Mouse (Mus musculus): ENCODE measurements around the gene 4930470P17Rik.
"Not testable (repeated sequence)": the region's sequence is repeated elsewhere in the genome, so short reads cannot be mapped to it uniquely, and the experiment has no call there.

4930470P17Rik gene

DNA sequence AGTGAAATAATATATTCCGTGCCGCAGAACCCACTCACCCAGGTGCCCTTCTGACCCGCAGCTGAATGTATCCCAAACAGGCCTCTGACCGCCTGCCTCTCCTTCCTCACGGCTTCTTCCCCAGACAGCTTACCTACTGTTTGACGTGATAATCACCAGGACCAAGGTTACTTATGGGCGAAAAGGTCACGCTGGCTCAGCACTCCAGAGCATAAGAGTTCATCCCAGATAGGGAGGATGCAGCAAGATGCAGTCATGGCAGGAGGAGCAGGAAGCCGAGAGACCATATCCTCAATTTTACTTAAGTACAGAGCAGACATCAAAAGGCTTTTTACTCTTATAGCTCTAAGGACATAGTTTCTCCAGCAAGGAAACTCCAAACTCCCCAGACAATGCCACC lies at the start of gene 4930470P17Rik:
TSS of gene 4930470P17Rik (minus strand) at position 101 of the 400 bp plus-strand sequence.
- no peak for DNase-seq (ENCODE audit: low read depth, low spot score)

DNA sequence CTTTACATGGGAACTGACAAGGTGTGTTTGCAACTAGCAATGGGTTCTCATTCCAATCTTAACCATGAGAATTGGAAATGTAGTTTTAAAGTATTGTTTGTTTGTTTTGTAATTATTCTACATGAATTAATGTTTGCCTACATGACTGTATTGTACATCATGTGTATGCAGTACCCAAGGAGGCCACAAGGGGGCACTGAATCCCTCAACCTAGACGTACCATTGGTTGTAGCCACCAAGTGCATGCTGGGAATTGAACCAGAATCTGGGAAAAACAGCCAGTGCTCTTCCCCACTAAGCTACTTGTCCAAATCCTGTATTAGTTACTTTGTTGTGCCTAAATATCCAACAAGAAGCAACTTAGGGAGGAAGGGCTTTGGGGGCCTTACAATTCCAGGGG lies 49.7 kb upstream of the 4930470P17Rik start:
- DNase-seq (ENCODE audit: low read depth, low spot score): no peak

- no peak for DNase-seq (ENCODE audit: low read depth, low spot score)
Measured at GRCm38 (mm10) chr2:170648542-170648941, 46.7 kb upstream of the 4930470P17Rik start.

DNA sequence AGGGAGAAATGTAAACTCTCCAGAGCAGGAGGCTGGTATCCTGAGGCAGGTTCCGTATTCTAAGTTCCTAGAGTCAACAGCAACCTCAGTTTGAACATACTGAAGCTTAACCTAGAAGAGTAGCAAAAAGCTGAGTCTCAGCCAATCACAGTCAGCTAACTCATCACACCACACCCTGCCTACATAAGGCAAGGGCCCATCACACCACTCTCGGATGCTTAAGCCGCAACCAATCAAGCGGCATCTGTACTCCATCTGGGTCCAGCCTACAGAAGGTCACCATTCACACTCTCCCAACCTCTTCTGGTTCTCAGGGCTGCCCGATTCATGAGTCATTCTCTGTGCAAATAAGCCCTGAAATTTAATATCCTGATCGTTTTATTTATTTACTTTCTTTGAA lies 44.4 kb upstream of the 4930470P17Rik start:
- DNase-seq (ENCODE audit: low read depth, low spot score): no peak

DNA sequence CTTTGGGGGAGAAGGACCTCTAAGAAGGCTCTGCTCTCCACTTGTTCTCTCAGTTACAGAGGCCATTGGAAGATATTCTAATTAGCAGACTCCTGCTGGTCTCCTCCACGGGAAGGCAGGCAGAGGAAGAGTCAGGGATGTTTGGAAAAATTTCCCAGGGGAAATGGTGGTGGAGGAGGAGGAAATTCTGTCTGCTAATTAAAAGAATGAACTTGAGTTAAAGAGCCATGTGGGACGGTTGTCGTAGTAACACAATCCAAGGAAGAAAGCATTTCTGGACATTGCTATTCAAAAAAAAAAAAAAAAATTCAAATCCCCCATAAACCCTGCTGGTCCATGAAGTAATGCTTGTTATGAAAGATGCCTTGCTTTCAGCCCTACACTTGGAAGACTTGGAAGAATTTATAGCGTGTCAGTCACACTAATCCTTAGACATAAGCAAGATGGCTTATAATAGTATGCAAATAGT lies 40.6 kb upstream of the 4930470P17Rik start:
- DNase-seq (ENCODE audit: low read depth, low spot score): no peak

DNA sequence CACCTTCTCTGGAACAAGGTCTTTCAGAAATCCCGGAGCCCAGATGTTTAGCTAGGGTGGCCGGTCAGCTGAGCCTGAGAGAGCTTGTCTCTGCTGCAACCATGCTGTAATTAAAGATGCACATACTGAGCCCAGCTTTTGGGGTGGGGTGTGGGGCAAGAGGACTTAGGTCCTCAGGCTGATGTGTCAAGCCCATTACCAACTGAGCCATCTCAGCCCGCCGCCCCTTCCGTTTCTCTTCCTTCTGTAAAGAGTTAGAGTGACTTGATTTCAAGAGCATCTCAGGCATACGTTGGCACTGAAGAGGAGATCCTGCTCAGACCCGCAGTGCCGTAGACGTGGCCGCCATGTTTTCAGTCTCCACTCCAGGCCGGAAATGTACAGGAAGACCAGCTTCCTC lies 38.5 kb upstream of the 4930470P17Rik start:
- no peak for DNase-seq (ENCODE audit: low read depth, low spot score)

DNA sequence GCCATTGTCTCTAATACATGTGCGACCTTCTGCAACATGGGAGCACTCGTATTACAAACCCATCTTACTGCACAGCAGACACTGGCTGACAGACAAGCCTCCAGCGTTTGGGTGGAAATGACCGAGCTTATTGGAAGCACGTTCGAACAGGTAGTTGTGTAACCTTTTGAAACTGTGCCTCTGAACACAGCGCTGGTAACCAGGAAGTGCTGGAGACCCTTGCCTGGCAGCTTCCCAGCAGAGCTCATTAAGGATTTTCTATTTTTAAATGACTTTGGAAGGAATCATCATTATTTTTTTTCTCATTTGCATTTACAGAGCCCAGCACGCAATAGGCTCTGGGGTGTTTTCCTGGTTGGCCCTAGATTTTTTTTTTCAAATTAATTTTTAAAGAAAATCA lies 36.9 kb upstream of the 4930470P17Rik start:
- DNase-seq (ENCODE audit: low read depth, low spot score): no peak

DNA sequence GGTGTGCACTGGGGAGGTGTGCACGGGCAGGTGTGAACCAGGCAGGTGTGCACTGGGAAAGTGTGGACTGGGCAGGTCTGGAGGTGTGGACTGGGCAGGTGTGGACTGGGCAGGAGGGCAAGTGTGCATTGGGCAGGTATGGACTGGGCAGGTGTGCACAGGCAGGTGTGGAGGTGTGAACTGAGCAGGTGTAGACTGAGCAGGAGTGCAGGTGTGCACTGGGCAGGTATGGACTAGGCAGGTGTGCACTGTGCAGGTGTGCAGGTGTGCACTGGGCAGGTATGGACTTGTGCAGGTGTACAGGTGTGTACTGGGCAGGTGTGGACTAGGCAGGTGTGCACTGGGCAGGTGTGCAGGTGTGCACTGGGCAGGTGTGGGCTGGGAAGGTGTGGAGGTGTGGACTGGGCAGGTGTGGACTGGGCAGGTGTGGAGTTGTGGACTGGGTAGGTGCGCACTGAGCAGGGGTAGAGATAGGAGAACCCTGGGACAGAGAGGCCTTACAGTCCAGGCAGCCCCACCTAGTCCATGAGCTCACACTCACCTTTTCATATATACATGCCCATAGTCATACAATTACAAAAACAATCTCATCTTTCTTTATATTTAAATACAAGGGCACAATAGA lies 31.3 kb upstream of the 4930470P17Rik start:
- DNase-seq (ENCODE audit: low read depth, low spot score): no peak

GRCm38 (mm10) chr2:170632386-170632785 lies 30.6 kb upstream of the 4930470P17Rik start:
- no peak for DNase-seq (ENCODE audit: low read depth, low spot score)

- no peak for DNase-seq (ENCODE audit: low read depth, low spot score)
Measured at GRCm38 (mm10) chr2:170631375-170631774, 29.6 kb upstream of the 4930470P17Rik start.

DNA sequence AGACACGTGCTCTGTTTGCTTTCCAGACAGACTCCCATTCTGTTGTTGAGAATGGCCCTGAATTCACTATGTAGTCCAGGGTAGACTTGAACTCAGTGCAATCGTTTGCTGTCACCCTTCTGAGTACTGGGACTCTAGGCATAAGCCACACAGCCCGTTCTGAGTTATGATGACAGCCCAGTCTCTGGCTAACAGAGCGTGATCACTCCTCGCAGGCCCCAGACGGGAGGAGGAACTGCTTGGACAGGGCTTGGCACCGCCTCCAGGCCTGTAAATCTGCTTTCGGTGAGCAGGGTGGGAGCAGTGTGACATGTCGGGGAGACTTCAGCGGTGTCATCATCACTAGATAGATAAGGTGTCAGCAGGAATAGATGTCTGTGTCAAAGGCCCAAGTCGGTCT lies 28.7 kb upstream of the 4930470P17Rik start:
- no peak for DNase-seq (ENCODE audit: low read depth, low spot score)

DNA sequence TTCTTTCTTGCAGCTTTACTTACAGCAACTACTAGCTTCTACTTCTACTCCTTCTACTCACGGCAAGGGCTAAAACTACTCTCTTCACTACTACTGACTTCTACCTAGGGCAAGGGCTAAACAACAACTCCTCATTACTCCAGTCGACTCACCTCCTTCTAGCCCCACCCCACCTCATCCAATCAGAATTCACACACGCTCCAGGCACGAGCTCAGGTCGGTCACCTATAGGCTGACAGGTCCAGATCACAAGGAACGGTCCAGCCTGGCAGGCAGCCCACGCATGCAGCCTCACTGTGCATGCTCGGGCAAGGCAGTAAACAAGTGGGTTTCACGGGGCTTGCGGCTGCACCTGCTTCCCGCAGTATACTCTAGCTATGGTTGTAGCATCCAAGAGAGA lies 26.2 kb upstream of the 4930470P17Rik start:
- not testable (repeated sequence) for DNase-seq (ENCODE audit: low read depth, low spot score)

DNA sequence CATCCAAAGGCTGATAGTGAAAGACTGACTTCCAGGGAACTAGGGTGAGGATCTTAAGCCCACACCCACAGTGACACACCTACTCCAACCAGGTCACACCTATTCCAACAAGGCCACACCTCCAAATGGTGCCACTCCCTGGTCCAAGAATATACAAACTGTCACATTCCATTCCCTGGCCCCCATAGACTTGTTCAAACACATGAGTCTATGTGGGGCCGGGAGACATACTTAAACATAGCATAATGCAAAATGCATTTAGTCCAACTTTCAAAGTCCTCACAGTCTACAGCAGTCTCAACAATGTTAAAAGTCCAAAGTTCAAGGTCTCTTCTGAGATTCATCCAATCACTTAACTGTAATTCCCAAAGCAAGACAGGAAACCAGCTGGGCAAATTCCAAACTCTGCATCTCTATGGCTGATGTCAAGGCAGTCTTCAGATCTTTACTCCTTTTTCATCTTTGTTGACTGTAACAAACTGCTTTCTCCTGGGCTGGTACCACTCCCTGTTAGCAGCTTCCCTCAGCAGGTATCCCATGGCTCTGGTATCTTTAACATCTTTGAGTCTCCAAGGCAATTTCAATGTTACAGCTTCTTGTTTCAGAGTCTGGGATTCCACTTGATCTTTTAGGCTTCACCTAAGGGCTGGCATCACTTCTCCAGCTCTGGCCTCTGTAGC lies 22.5 kb upstream of the 4930470P17Rik start:
- not testable (repeated sequence) for DNase-seq (ENCODE audit: low read depth, low spot score)

- DNase-seq (ENCODE audit: low read depth, low spot score): no peak
Measured at GRCm38 (mm10) chr2:170622985-170623384, 21.2 kb upstream of the 4930470P17Rik start.

- no peak for DNase-seq (ENCODE audit: low read depth, low spot score)
Measured at GRCm38 (mm10) chr2:170618862-170619492, 17.2 kb upstream of the 4930470P17Rik start.

- not testable (repeated sequence) for DNase-seq (ENCODE audit: low read depth, low spot score)
Measured at GRCm38 (mm10) chr2:170611794-170612193, 10.0 kb upstream of the 4930470P17Rik start.

GRCm38 (mm10) chr2:170601171-170601570 lies 646 bp downstream of the 4930470P17Rik start:
- DNase-seq (ENCODE audit: low read depth, low spot score): no peak

GRCm38 (mm10) chr2:170597586-170597985 lies 4.2 kb downstream of the 4930470P17Rik start:
- no peak for DNase-seq (ENCODE audit: low read depth, low spot score)

- DNase-seq (ENCODE audit: low read depth, low spot score): no peak
Measured at GRCm38 (mm10) chr2:170596726-170597125, 5.1 kb downstream of the 4930470P17Rik start.

GRCm38 (mm10) chr2:170592161-170592560 lies 9.7 kb downstream of the 4930470P17Rik start:
- no peak for DNase-seq (ENCODE audit: low read depth, low spot score)

DNA sequence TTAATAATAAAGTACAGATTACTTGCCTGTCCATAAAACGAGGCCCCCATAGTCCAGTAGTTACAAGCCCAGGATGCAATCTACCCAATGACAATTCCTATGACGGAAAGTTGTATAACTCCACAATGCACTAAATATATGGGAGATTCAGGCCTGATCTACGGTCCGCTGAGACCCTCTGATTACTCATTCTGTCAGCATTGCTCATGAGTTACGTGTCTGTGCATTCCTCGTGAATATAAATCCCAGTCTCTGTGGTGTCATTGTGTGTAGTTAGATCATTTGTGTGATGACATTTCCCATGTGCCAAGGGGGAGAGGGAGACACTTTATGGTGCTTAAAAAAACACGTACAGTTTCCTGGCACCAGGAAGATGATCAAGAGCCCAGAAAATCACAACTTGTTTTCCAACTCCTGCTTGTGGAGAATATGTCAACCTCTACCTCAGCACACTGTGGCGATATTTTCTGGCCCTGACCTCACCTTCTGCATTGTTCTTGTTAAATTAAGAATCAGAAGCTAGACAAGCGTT lies 13.4 kb downstream of the 4930470P17Rik start:
- DNase-seq (ENCODE audit: low read depth, low spot score): no peak

GRCm38 (mm10) chr2:170584678-170585077 lies 17.1 kb downstream of the 4930470P17Rik start:
- no peak for DNase-seq (ENCODE audit: low read depth, low spot score)

Data from skeletal muscle tissue, adult 2 months (tissue).